Mouse (Mus musculus) gastrocnemius, adult 2 months (tissue): Measurements from ENCODE around the gene Fcrl6. TPM values are rescaled to one million over a fixed set of nuclear protein-coding genes. Genes with fewer than 3 reads are reported as not detected.
A peak's percentile ranks its signal among the peaks of the same experiment; 100 is the strongest.

Experiments
- DNase-seq: peaks from one replicate; pipeline ENCODE4 v3.0.0; 2022
- H3K27ac ChIP-seq: fragments of 200-600 bp; 2 replicates; pipeline ENCODE4 v1.8.1; 2022; ENCODE audit warnings: mild to moderate bottlenecking
- H3K4me3 ChIP-seq: fragments of 200-600 bp; 2 replicates; pipeline ENCODE4 v1.8.1; 2022; ENCODE audit warnings: mild to moderate bottlenecking, moderate library complexity
- CTCF ChIP-seq: fragments of 200-600 bp; IDR thresholded peaks from 2 replicates; pipeline ENCODE4 v1.8.1; 2022; ENCODE audit warnings: antibody characterized with exemption, mild to moderate bottlenecking, moderate library complexity
- intact Hi-C: fragments of 180-260 bp; cut with DNase I; formaldehyde crosslinking; loops from one replicate; pipeline ENCODE4 v1.15.1; 2025
- total RNA-seq, 2 experiments: library from RNA; stranded (reverse); gene quantifications; 2 replicates each; pipeline ENCODE4 v1.2.3; 2021

Fcrl6 gene
- total RNA-seq, 2 experiments from 2014 or later = not detected

DNA sequence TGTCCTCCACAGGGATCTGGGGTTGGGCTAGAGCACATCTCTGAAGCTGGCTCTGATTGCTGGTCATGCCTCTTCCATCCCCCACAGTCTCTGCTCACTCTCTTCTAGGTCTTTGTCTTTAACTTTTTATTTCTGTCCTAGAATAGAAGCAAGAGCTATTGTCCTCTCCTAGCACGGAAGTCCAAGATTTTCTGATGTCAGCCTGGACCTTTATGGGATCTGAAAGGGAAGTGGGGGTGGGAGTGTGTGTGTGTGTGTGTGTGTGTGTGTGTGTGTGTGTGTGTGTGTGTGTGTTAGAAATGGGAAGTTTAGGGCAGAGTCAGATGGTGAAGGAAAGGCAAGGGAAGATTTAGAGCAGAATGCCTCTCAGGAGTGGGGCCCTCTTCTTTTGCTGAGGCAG, 49.7 kb downstream of the Fcrl6 start:
- Histone ChIP-seq H3K4me3 (no peak overlapping the region), H3K27ac (no peak overlapping the region)
- intact Hi-C loops = no loop called here
- DNase-seq = no peak
- no peak for TF ChIP-seq CTCF

DNA sequence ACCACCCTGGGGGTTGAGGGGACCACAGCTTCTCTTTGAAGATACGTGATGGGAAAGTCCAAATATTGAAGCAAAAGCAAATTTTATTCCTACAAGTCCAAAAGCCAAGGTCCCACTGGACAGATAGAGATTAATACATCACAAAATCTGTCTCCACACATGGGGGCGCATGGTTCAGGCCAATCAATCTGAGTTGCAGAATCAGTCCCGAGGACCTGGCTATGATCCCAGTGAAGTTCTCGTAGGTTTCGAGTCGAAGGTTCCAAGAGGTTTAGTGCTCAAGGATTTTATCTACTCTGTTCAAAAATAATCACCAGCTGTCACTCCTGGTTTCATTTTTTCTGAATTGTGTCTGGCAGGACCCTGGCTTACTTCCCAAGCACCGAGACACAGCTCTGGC, 51.3 kb downstream of the Fcrl6 start:
- no peak for TF ChIP-seq CTCF
- H3K4me3 ChIP-seq = peak overlapping the region; percentile 64
- intact Hi-C loops = no loop called here
- no peak for DNase-seq
- H3K27ac ChIP-seq = no peak overlapping the region

GRCm38 (mm10) chr1:172550551-172550951, 51.8 kb downstream of the Fcrl6 start:
- intact Hi-C loops = no loop called here
- peak; percentile 46 for DNase-seq
- TF ChIP-seq CTCF = no peak
- H3K4me3 ChIP-seq = peak overlapping the region; percentile 64
- peak overlapping the region; percentile 46 for H3K27ac ChIP-seq

DNA sequence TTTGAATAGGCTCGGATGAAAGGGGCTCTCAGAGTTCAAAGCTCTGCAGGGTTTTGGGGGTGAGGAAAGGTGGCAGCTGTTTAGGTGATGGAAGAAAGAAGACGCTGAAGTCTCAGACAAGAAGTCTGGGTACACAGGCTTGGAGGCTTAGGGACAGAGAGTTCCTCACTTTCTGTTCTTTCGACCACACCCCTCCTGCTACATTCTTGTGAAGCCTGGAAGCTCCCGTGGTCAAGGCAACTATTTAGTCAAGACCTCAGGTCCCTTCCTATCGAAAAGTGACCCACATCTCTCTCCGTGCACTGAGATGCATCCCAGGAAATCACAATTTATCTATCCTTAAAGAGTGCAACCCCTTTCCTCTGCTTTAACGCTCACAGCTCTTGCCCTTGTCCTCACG, 52.6 kb downstream of the Fcrl6 start:
- DNase-seq = no peak
- intact Hi-C loops = no loop called here
- no peak for TF ChIP-seq CTCF
- H3K27ac ChIP-seq = 0 out of 2 replicates have a peak overlapping the region, but pooled peaks have one; percentile 46
- H3K4me3 ChIP-seq = peak overlapping the region; percentile 64

DNA sequence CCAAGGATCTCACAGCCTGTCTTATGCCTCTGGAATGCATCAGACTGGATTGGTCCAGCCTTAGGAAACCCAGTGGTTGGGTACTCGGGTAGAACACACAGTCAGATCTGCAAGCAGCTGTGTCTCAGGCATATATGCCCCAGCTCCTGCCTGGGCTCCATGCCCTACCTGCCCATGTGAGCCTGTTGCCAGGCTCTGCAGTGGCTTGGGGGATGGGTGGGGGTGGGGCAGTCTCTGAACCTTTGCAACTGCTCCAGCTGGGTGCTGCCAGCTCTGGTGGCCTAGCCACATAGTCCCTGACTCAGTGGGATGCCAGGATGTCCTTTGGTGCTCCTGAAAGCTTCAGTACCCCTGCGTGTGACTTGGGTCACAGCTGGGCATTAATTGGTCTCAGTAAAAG, 53.0 kb downstream of the Fcrl6 start:
- TF ChIP-seq CTCF = no peak
- intact Hi-C loops = no loop called here
- Histone ChIP-seq H3K27ac (no peak overlapping the region), H3K4me3 (no peak overlapping the region)
- no peak for DNase-seq

- intact Hi-C loops = no loop called here
- H3K4me3 ChIP-seq = no peak overlapping the region
Observed at GRCm38 (mm10) chr1:172548501-172548900, 53.9 kb downstream of the Fcrl6 start.

More at GRCm38 (mm10) chr1:172548501-172548900, 53.9 kb downstream of the Fcrl6 start:
- DNase-seq = no peak
- TF ChIP-seq CTCF = no peak
- H3K27ac ChIP-seq = no peak overlapping the region

Other genes starting within 250 kb of the Fcrl6 start
- gene Pigm, start 226.0 kb downstream of the Fcrl6 start, total RNA-seq = 1 to 10 TPM; 3.8 to 3.9 TPM
- under 1 TPM in 1 of 2 experiments, not detected in 1; 0.22 TPM for gene Slamf9, start 127.2 kb downstream of the Fcrl6 start, total RNA-seq
- gene Igsf9, start 120.8 kb downstream of the Fcrl6 start, total RNA-seq = under 1 TPM in 1 of 2 experiments, not detected in 1; 0.67 TPM
- gene Tagln2, start 102.5 kb downstream of the Fcrl6 start, total RNA-seq = 10 to 100 TPM; 16.4 to 23.4 TPM
- gene Cfap45, start 81.8 kb downstream of the Fcrl6 start, total RNA-seq = not detected
- not detected for gene Vsig8, start 46.6 kb downstream of the Fcrl6 start, total RNA-seq
- gene Slamf8, start 12.0 kb downstream of the Fcrl6 start, total RNA-seq = under 1 TPM in 1 of 2 experiments, not detected in 1; 0.14 TPM
- 10 to 100 TPM; 32.4 to 33.4 TPM for gene Dusp23, start 30.4 kb upstream of the Fcrl6 start, total RNA-seq
- under 1 TPM in 1 of 2 experiments, not detected in 1; 0.14 TPM for gene Crp, start 95.5 kb upstream of the Fcrl6 start, total RNA-seq